In genomic region chr10:43479436-43480157, GRCm38 (mm10) we compare ENCODE assay signal across 8 mouse cellular contexts. TPM values are rescaled to one million over a fixed set of nuclear protein-coding genes. Genes with fewer than 3 reads are reported as not detected.
A peak's percentile ranks its signal among the peaks of the same experiment; 100 is the strongest.
DNase-seq lines count a peak whose midpoint lies in the region; ATAC-seq and TF ChIP-seq lines count a peak whose summit lies in the region.

No protein-coding gene starts in this region.

- H3K9me3 ChIP-seq in ES-E14 (ENCODE audit: control insufficient read depth, insufficient read depth, low read depth, low read length), result no peaks in the 10 kb centered on the region
- no peaks in the 10 kb centered on the region for H3K9me3 ChIP-seq in forebrain, embryonic 15.5 days
- H3K9me3 ChIP-seq in lung, embryonic 16.5 days (ENCODE audit: control insufficient read depth, low read length), result no peaks in the 10 kb centered on the region

- peaks cover 3% of the 10 kb centered on the region; the same call in 1 of the 2 replicates for H3K36me3 ChIP-seq in ES-E14 (ENCODE audit: control insufficient read depth, insufficient read depth, low read length, poor library complexity, severe bottlenecking)
- no peaks in the 10 kb centered on the region for H3K36me3 ChIP-seq in forebrain, embryonic 15.5 days
- no peaks in the 10 kb centered on the region for H3K36me3 ChIP-seq in lung, embryonic 16.5 days (ENCODE audit: control insufficient read depth, insufficient read depth, low read length)

- peak overlapping the region; percentile 99 for H3K27ac ChIP-seq in ES-E14 (ENCODE audit: insufficient read depth, low read depth, low read length, poor library complexity, severe bottlenecking)
- H3K27ac ChIP-seq in forebrain, embryonic 15.5 days (replicated peaks), result peak overlapping the region; percentile 99
- H3K27ac ChIP-seq in lung, embryonic 16.5 days (ENCODE audit: low read length), result peak overlapping the region; percentile 96

- peak; percentile 40 for DNase-seq in ES-E14 (ENCODE audit: low read depth, low spot score)
- peak; percentile 71 for DNase-seq in cerebellum, adult 11-12 months
- DNase-seq in heart, postnatal 36 days, result peak; percentile 89 to 92
- peak; percentile 83 for DNase-seq in layer of hippocampus, adult 9-11 months
- DNase-seq in ovary, adult 18-20 months (ENCODE audit: low spot score), result peak; percentile 81
- DNase-seq in thymus, postnatal 0 days (ENCODE audit: low spot score), result peak; percentile 86

- H3K4me3 ChIP-seq in ES-E14 (ENCODE audit: insufficient read depth in 1 of 2, low read depth in 1 of 2, low read length in 2 of 2, poor library complexity in 1 of 2, severe bottlenecking in 1 of 2), result peak overlapping the region; percentile 72 to 92
- H3K4me3 ChIP-seq in forebrain, embryonic 15.5 days, result peak overlapping the region; percentile 93
- peak overlapping the region; percentile 81 for H3K4me3 ChIP-seq in lung, embryonic 16.5 days (ENCODE audit: low read length)

- under 1% methylated on average over 65 of the region's 103 CpGs for WGBS in forebrain, embryonic 15.5 days
- WGBS in lung, embryonic 16.5 days, result under 1% methylated on average over 73 of the region's 103 CpGs

- H3K4me1 ChIP-seq in ES-E14 (ENCODE audit: control insufficient read depth in 2 of 2, insufficient read depth in 2 of 2, low read length in 2 of 2, poor library complexity in 1 of 2), result peaks cover 4 to 30% of the 10 kb centered on the region in 2 experiments; a peak in 3 of 4 replicates
- peaks cover 55% of the 10 kb centered on the region for H3K4me1 ChIP-seq in forebrain, embryonic 15.5 days
- peaks cover 32% of the 10 kb centered on the region for H3K4me1 ChIP-seq in lung, embryonic 16.5 days (replicated peaks; ENCODE audit: control insufficient read depth, insufficient read depth, low read length)

- H3K9ac ChIP-seq in ES-E14 (ENCODE audit: insufficient read depth, low read depth, low read length, poor library complexity, severe bottlenecking), result peak overlapping the region; percentile 92
- H3K9ac ChIP-seq in forebrain, embryonic 15.5 days (replicated peaks), result peak overlapping the region; percentile 97
- peak overlapping the region; percentile 95 for H3K9ac ChIP-seq in lung, embryonic 16.5 days (ENCODE audit: low read length)

- no peaks in the 10 kb centered on the region for H3K27me3 ChIP-seq in forebrain, embryonic 15.5 days
- no peaks in the 10 kb centered on the region for H3K27me3 ChIP-seq in lung, embryonic 16.5 days (ENCODE audit: control insufficient read depth, insufficient read depth, low read depth, low read length)

- intact Hi-C loops in heart, postnatal 36 days (cut with DNase I), result loop anchor here (1.0 to 5.0 kb wide), 4 partner anchors 27 to 307 kb away; partner anchors contain the start of genes 1700021F05Rik, 9030612E09Rik, Pdss2 and Sobp

- peak overlapping the region; percentile 83 for H3K4me2 ChIP-seq in forebrain, embryonic 15.5 days (replicated peaks)
- peak overlapping the region; percentile 93 for H3K4me2 ChIP-seq in lung, embryonic 16.5 days (ENCODE audit: low read depth, low read length)

- peak; percentile 80 for ATAC-seq in forebrain, embryonic 15.5 days (replicated peaks)
- ATAC-seq in lung, embryonic 16.5 days (ENCODE audit: low read depth), result peak; percentile 90

- in situ Hi-C loops in ES-E14 (cut with MboI; ENCODE audit: low sequenced_read_pairs in 2 of 2, unreplicated experiment in 2 of 2), result no loop called here

TF ChIP-seq in ES-E14, 5 proteins besides CTCF, POLR2A, EP300 and RAD21:
- peak; percentile 39; the same call in 1 of the 2 replicates for TF ChIP-seq HCFC1 (IDR thresholded peaks at IDR 0.05; ENCODE audit: borderline replicate concordance, insufficient read depth, low read length)
- no peak for TF ChIP-seq CHD2 (IDR thresholded peaks at IDR 0.05; ENCODE audit: low read depth, low read length)
- TF ChIP-seq ZNF384 (IDR thresholded peaks at IDR 0.05; ENCODE audit: low read depth, low read length), result no peak
- TF ChIP-seq MAFK (IDR thresholded peaks at IDR 0.05; ENCODE audit: insufficient read depth, low read depth, low read length), result no peak
TF ChIP-seq in ES-E14: peak in this region for 1.

RNA-seq across cellular contexts. Expression of gene Bend3, which starts 1.0 kb away (rescaled TPM):
- total RNA-seq in ES-E14 (2012; rRNA removed), result 23.2 and 26.4 TPM in 2 replicates
- polyA plus RNA-seq in forebrain, embryonic 15.5 days (2015; fragmentation: Nextera tagmentation; extraction: Ambion mirVana), result 4.2 and 5.1 TPM in 2 replicates
- total RNA-seq in heart, postnatal 36 days (2021), result 1 to 10 TPM; 5.0 to 7.6 TPM
- 1.7 and 2.3 TPM in 2 replicates for polyA plus RNA-seq in lung, embryonic 16.5 days (2015; fragmentation: Nextera tagmentation; extraction: Ambion mirVana)
- 0.90 and 1.2 TPM in 2 replicates for polyA plus RNA-seq in thymus, postnatal 0 days (2015; fragmentation: Nextera tagmentation; extraction: Ambion mirVana)

RNA-seq across cellular contexts. Expression of gene Gm9803, which starts 44.3 kb away (rescaled TPM):
- 13.3 and 20.6 TPM in 2 replicates for total RNA-seq in ES-E14 (2012; rRNA removed)
- polyA plus RNA-seq in forebrain, embryonic 15.5 days (2015; fragmentation: Nextera tagmentation; extraction: Ambion mirVana), result 14.6 and 20.4 TPM in 2 replicates
- 10 to 100 TPM in 1 of 2 experiments, 1 to 10 TPM in 1; 9.6 to 17.4 TPM for total RNA-seq in heart, postnatal 36 days (2021)
- 12.5 and 25.4 TPM in 2 replicates for polyA plus RNA-seq in lung, embryonic 16.5 days (2015; fragmentation: Nextera tagmentation; extraction: Ambion mirVana)
- polyA plus RNA-seq in thymus, postnatal 0 days (2015; fragmentation: Nextera tagmentation; extraction: Ambion mirVana), result 30.6 and 33.2 TPM in 2 replicates

Comparison
In these comparisons a context has a peak if more than half of its experiments do, and no peak if none do; other contexts are left out.
1. Peak in every context shown above with its lines: DNase-seq, ATAC-seq, H3K4me3 ChIP-seq and H3K27ac ChIP-seq.
2. DNase-seq: peak in every context shown above with its lines; median percentile 90 in heart, postnatal 36 days; 86 in thymus, postnatal 0 days; 83 in layer of hippocampus, adult 9-11 months; 81 in ovary, adult 18-20 months; 71 in cerebellum, adult 11-12 months; 40 in ES-E14.